Comparison of ENCODE assay signal across 9 mouse cellular contexts in genomic region chr1:168245539-168245938, GRCm38 (mm10).
DNase-seq lines count a peak whose midpoint lies in the region; ATAC-seq and TF ChIP-seq lines count a peak whose summit lies in the region.
"Had no signal": no experiment of that assay in that cellular context is flagged by ENCODE, and none has a peak within 500 bp of the region (broad histone marks: within the 10 kb centered on the region; RNA-seq: fewer than 3 reads in every experiment).

No protein-coding gene starts in this region.

- no peak for DNase-seq in hindbrain, embryonic 10.5 days (ENCODE audit: low spot score)
- peak; percentile 58 for DNase-seq in Patski (ENCODE audit: low read depth, low spot score)
- DNase-seq in kidney, postnatal 25 days, result peak; percentile 68 to 70
- no peak for DNase-seq in spleen, adult 12 weeks (ENCODE audit: low spot score)
- no peak for DNase-seq in lung, postnatal 25 days (ENCODE audit: low spot score)
- no peak for DNase-seq in thymus, postnatal 25 days

- peak; percentile 53 for ATAC-seq in hindbrain, embryonic 12.5 days (ENCODE audit: low FRiP score)
- peak; percentile 41 for ATAC-seq in Patski
- 0 out of 2 replicates have a peak, but pooled peaks have one; percentile 41 for ATAC-seq in embryonic facial prominence, embryonic 15.5 days (ENCODE audit: insufficient number of reproducible peaks, low FRiP score, low TSS enrichment, low read depth)

- no peaks in the 10 kb centered on the region for H3K27me3 ChIP-seq in hindbrain, embryonic 12.5 days
- no peaks in the 10 kb centered on the region for H3K27me3 ChIP-seq in hindbrain, embryonic 10.5 days (ENCODE audit: insufficient read depth, poor library complexity, severe bottlenecking)
- H3K27me3 ChIP-seq in Patski, result no peaks in the 10 kb centered on the region
- H3K27me3 ChIP-seq in embryonic facial prominence, embryonic 15.5 days, result no peaks in the 10 kb centered on the region
- H3K27me3 ChIP-seq: megakaryocyte, embryonic 14.5 days had no signal

- WGBS in hindbrain, embryonic 12.5 days, result 33% methylated on average over 5 of the region's 5 CpGs
- 89% methylated on average over 5 of the region's 5 CpGs for WGBS in hindbrain, embryonic 10.5 days
- WGBS in embryonic facial prominence, embryonic 15.5 days, result 26% methylated on average over 5 of the region's 5 CpGs

- peak overlapping the region; percentile 40; the same call in 1 of the 2 replicates for H3K27ac ChIP-seq in hindbrain, embryonic 12.5 days
- H3K27ac ChIP-seq in hindbrain, embryonic 10.5 days, result no peak overlapping the region
- H3K27ac ChIP-seq in embryonic facial prominence, embryonic 15.5 days (replicated peaks), result peak overlapping the region; percentile 6; the same call in 1 of the 2 replicates

- H3K4me2 ChIP-seq in hindbrain, embryonic 12.5 days (replicated peaks), result no peak overlapping the region
- 0 out of 2 replicates have a peak overlapping the region, but pooled peaks have one; percentile 6 for H3K4me2 ChIP-seq in embryonic facial prominence, embryonic 15.5 days (replicated peaks)

- CTCF ChIA-PET in Patski (lab: Charles Lee), result interaction anchor here (1.0 to 1.1 kb wide), 3 partner anchors 20 to 113 kb away, joined by 3 read pairs; no protein-coding TSS in a partner anchor

- in situ Hi-C loops in Patski (cut with MboI; ENCODE audit: low pct_unique_long_range_greater_than_20kb), result no loop called here

- H3K9me3 ChIP-seq in hindbrain, embryonic 12.5 days (replicated peaks), result no peaks in the 10 kb centered on the region
- no peaks in the 10 kb centered on the region for H3K9me3 ChIP-seq in hindbrain, embryonic 10.5 days
- H3K9me3 ChIP-seq in embryonic facial prominence, embryonic 15.5 days (replicated peaks), result no peaks in the 10 kb centered on the region
- H3K9me3 ChIP-seq: megakaryocyte, embryonic 14.5 days had no signal

- POLR2A ChIA-PET in Patski (lab: Charles Lee), result interaction anchor here (0.9 kb wide), 1 partner anchor 15 kb away, joined by 3 read pairs; no protein-coding TSS in a partner anchor

- H3K9ac ChIP-seq in hindbrain, embryonic 12.5 days, result no peak overlapping the region
- no peak overlapping the region for H3K9ac ChIP-seq in embryonic facial prominence, embryonic 15.5 days

- no peak overlapping the region for H3K4me3 ChIP-seq in hindbrain, embryonic 12.5 days
- no peak overlapping the region for H3K4me3 ChIP-seq in hindbrain, embryonic 10.5 days
- H3K4me3 ChIP-seq in embryonic facial prominence, embryonic 15.5 days (replicated peaks), result no peak overlapping the region
- H3K4me3 ChIP-seq: megakaryocyte, embryonic 14.5 days had no signal

- no peaks in the 10 kb centered on the region for H3K36me3 ChIP-seq in hindbrain, embryonic 12.5 days
- no peaks in the 10 kb centered on the region for H3K36me3 ChIP-seq in hindbrain, embryonic 10.5 days
- H3K36me3 ChIP-seq in embryonic facial prominence, embryonic 15.5 days, result no peaks in the 10 kb centered on the region

- peaks cover 67% of the 10 kb centered on the region for H3K4me1 ChIP-seq in hindbrain, embryonic 12.5 days
- peaks cover 62% of the 10 kb centered on the region for H3K4me1 ChIP-seq in hindbrain, embryonic 10.5 days (replicated peaks)
- H3K4me1 ChIP-seq in embryonic facial prominence, embryonic 15.5 days, result peaks cover 56% of the 10 kb centered on the region

- TF ChIP-seq CTCF in Patski (IDR thresholded peaks at IDR 0.05), result no peak

Comparison
In these comparisons a context has a peak if more than half of its experiments do, and no peak if none do; other contexts are left out.
1. DNase-seq: peak in Patski (single experiment) and kidney, postnatal 25 days (2 of 2); none in hindbrain, embryonic 10.5 days (single experiment), spleen, adult 12 weeks (single experiment), lung, postnatal 25 days (single experiment) and thymus, postnatal 25 days (single experiment).
2. Peak in every context shown above with its lines, with median percentiles within 50 percentile points of each other: ATAC-seq.